13 mouse cellular contexts compared by ENCODE assay signal in the genomic region with DNA sequence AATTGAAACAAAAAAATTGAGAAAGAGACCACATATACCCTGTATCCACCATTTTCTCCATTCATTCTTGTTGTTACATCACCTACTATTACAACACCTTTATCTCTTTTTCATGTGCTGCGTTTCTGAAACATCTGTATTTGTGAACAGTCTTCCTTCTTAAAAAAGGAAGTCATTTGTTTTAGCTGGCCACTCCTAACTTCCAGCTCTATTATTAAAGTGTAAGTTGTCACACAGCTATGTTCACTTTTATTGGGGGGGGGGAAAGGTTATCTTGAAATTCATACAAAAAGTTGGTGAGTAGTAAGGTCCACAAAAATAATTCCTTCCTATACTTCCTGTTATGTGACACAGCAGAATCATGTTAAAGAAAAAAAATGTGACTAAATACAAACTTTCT.
"Had no signal": no experiment of that assay in that cellular context is flagged by ENCODE, and none has a peak within 500 bp of the region (broad histone marks: within the 10 kb centered on the region; RNA-seq: fewer than 3 reads in every experiment).

No protein-coding gene starts in this region.

- H3K9me3 ChIP-seq: limb, embryonic 15.5 days; liver, embryonic 12.5 days; lung, embryonic 15.5 days; midbrain, embryonic 12.5 days; neural tube, embryonic 13.5 days; stomach, embryonic 15.5 days had no signal

- H3K27me3 ChIP-seq: limb, embryonic 15.5 days; lung, embryonic 15.5 days; stomach, embryonic 15.5 days had no signal

- DNase-seq: kidney, adult 8-10 months; kidney, postnatal 25 days; lung, postnatal 4 days; right cerebral cortex, postnatal 25 days; thymus, adult 2 months; thymus, postnatal 25 days had no signal

- H3K4me1 ChIP-seq: limb, embryonic 15.5 days; stomach, embryonic 15.5 days had no signal

- H3K36me3 ChIP-seq: limb, embryonic 15.5 days; liver, embryonic 12.5 days; lung, embryonic 15.5 days; midbrain, embryonic 12.5 days; neural tube, embryonic 13.5 days; stomach, embryonic 15.5 days had no signal

- ATAC-seq: liver, embryonic 12.5 days; midbrain, embryonic 16.5 days had no signal

- H3K9ac ChIP-seq: limb, embryonic 15.5 days; liver, embryonic 12.5 days; lung, embryonic 15.5 days; midbrain, embryonic 12.5 days; neural tube, embryonic 13.5 days; stomach, embryonic 15.5 days had no signal

- H3K4me2 ChIP-seq: limb, embryonic 15.5 days; liver, embryonic 12.5 days; lung, embryonic 15.5 days; midbrain, embryonic 12.5 days; neural tube, embryonic 13.5 days; stomach, embryonic 15.5 days had no signal

- H3K4me3 ChIP-seq: limb, embryonic 15.5 days; liver, embryonic 12.5 days; lung, embryonic 15.5 days; midbrain, embryonic 12.5 days; neural tube, embryonic 13.5 days; stomach, embryonic 15.5 days had no signal

- H3K27ac ChIP-seq: limb, embryonic 15.5 days; liver, embryonic 12.5 days; lung, embryonic 15.5 days; midbrain, embryonic 12.5 days; neural tube, embryonic 13.5 days; stomach, embryonic 15.5 days had no signal
